Mouse (Mus musculus): ENCODE data around the gene Aldh5a1. TPM values are rescaled to one million over a fixed set of nuclear protein-coding genes. Genes with fewer than 3 reads are reported as not detected.
"Not testable (repeated sequence)": the region's sequence is repeated elsewhere in the genome, so short reads cannot be mapped to it uniquely, and the experiment has no call there.

The Aldh5a1 gene
- total RNA-seq (2021): 10 to 100 TPM; 69.4 to 71.2 TPM
- long read RNA-seq, experiment 1, full-length matches to known transcripts: 8 of 22 reads
- long read RNA-seq, experiment 1, partial matches to known transcripts: 4 of 22 reads
- long read RNA-seq, experiment 1, other reads (novel, unspliced or antisense): 10 of 22 reads
- long read RNA-seq, experiment 2, full-length matches to known transcripts: 17 of 28 reads
- long read RNA-seq, experiment 2, partial matches to known transcripts: 0 of 28 reads
- long read RNA-seq, experiment 2, other reads (novel, unspliced or antisense): 11 of 28 reads

DNA sequence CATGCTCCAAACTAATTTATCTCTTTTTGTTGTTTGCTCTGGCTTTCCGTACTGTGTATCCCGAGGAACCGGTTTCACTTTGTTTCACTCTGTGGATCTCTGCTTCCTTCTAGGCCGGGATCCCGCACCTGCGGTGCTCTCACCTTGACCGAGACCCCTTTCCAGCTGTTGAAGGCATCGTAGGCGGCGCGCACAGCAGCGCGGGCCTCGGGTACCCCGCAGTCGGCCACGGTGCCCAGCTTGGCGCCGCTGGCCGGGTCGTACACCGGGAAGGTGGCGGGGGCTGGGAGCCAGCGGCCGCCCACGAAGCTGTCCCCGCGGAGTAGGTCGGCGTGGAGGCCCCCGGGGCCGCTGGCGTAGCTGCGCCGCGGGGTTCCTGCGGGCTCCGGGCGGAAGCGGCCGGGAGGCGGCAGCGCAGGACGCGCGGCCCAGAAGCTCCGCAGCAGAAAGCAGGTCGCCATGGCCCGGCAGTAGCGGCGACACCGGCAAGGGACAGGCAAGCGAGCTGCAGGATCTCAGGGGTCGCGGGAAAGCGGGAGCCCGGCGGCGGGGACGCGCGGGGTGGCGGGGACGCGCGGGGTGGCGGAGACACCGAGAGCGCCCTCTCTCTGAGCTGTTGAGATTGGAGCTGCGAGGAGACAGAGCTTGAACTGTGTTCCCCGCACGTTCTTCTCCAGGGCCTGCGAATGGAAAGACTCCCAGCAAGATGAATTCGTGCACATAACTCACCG, at the start of gene Aldh5a1:
Gene Aldh5a1 (minus strand): TSS at position 554 of the 731 bp plus-strand sequence.
- peak; percentile 81 for DNase-seq (ENCODE audit: low spot score in 2 of 2)

DNA sequence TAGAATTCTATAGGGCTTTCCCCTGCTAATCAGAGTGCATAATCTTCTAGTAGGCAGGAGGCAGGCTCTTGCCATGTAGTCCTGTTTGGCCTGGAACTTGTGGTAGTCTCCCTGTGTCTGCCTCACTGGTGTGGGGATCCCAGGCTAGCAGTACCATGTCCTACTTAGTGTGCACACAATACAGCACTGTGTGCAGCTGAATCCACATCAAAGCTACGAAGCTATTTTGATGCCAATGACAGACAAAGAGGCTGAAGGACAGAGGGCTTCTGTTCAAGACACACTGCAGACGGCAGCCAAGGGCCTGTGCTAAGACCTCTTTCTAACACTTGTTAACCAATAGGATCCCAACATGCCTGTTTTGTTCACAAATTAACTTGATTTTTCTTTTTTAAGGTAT, 48.0 kb upstream of the Aldh5a1 start:
- DNase-seq (ENCODE audit: low spot score in 2 of 2): peak; percentile 15 to 63

DNA sequence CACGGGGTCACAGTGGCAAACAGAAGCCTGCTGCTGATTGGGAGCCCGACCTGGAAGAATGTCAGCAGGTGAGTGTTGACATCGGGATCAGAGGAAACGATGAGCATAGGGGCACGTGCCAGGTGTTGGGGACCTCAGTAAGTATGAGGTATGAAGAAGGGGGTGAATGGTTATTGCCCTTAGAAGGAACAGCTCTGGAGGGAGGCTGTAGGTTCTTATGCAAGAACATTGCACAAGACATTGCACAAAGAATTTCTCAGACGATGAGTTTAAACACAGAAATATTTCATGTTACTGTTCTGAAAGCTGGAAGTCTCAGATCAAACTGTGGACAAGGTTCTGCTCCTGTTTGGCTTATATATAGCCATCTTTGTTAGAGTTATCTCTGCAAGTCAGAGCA, 43.6 kb upstream of the Aldh5a1 start:
- no peak for DNase-seq (ENCODE audit: low spot score in 2 of 2)

DNA sequence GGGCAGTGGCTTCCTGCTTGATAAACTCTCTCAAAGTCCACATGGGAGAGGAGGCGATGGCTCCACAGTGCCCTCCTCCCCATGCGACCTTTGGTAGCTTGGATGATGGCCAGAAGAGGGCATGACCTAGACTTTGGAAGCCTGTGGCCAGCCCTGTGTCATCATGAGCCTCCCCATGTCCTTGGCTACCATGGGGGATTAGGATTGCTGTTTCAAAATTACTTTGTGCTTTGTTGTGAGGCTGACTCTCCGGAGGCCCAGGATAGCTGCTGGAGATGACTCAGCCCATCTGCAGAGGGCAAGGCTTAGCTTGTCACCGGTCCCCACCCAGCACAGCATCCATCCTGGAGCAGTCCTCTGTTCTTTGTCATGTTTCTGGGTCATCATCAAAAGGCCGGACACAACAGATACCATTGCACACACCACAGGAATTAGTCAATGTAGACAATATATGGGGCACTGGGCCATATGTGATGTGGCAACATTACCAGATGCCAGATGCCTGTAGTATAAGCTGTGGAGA, 40.4 kb upstream of the Aldh5a1 start:
- DNase-seq (ENCODE audit: low spot score in 2 of 2): no peak

DNA sequence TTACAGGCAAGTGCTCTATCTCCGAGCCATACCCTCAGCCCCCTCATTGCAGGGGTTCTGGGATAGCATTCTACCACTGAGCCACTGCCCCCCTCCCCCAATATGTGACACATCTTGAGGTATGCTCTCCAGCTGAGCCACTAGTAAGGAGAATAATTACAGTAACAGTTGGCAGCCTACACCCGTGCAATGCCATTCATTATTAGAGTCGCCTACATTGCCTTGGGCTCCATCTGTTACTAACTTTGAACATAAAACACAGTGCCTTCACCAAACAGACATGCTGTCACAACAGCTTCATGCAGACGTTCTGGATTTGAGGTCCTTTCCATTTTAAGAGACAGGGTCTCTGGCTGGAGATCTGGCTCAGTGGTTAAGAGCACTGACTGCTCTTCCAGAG, 38.9 kb upstream of the Aldh5a1 start:
- DNase-seq (ENCODE audit: low spot score in 2 of 2): peak; percentile 22 to 49

DNA sequence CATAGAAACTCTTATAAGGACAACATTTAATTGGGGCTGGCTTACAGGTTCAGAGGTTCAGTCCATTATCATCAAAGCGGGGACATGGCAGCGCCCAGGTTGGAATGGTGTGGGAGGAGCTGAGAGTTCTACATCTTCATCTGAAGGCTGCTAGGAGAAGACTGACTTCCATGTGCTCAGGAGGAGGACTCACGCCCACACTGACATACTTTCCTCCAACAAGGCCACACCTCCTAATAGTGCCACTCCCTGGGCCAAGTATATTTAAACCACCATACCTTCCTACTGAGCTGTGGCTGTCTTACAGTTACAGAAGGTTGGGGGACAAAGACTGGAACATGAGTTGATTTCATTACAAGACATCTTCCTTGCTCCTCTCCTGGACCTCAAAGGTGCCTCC, 34.3 kb upstream of the Aldh5a1 start:
- DNase-seq (ENCODE audit: low spot score in 2 of 2): not testable (repeated sequence)

DNA sequence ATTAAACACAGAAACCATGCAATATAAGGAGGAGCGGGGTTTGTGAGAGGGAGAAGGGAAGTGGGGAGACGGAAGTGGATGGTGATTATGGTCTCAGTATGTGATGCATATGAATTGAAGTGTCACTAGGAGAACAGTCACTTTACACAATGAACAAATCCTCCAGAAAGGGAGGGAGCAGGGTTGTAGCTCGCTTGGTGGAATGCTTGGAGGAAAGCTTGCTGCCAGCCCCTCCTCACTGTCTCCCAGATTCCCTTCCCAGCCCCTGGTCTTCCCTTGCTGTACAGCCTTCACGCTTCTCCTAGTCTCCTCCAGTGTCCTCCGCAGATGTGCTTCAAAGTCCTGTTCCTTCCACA, 28.4 kb upstream of the Aldh5a1 start:
- no peak for DNase-seq (ENCODE audit: low spot score in 2 of 2)

DNA sequence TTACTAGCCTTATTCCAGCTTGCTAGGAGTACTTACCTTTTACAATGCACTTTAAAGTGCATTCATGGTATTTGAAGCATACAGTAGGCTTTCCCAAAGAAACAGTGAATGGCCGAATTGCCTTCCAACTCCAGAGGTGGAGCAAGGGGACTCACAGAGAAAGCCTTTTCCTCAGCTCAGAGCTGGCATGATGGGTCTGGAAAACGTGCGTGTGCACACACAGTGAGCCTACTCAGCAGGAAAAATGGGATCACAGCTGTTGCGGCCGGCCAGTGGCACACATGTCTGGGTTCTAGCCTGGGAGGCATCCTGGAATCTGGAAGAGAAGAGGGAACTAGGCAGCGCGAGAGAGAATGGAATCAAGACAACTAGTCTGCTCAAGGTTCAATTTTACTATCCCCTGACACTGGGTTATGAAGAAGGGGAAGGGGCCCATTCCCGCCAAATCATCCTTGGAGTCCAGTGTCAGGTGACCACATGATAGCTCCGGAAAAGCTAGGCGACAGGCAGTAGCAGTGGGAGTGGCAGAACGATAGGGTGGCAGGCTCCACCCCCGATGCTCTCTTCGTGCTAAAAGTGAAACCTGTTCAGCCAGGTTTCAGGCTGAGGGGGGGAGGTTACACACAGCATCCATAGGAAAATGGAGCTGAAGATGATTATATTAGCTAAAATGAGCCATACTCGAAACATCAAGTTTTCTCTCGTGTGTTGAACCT, 27.8 kb upstream of the Aldh5a1 start:
- no peak for DNase-seq (ENCODE audit: low spot score in 2 of 2)

DNA sequence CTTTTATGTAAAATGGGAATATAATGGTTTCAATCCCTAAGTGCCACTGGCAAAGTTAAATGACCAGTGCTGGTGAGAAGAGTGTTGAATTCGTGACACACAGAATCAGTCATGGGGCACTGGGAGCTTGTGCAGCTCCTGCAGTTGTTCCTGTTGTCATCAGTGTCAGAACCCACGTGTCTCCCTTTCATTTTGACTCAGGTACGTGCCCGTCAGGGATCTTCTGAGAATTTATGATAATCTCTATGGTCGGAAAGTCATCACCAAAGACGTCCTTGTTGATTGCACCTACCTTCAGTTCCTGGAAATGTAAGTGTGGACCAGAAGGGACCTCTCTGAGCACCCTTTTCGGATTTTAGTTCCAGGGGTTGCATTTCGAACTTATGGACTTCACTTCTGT, 24.7 kb upstream of the Aldh5a1 start:
- DNase-seq (ENCODE audit: low spot score in 2 of 2): no peak

DNA sequence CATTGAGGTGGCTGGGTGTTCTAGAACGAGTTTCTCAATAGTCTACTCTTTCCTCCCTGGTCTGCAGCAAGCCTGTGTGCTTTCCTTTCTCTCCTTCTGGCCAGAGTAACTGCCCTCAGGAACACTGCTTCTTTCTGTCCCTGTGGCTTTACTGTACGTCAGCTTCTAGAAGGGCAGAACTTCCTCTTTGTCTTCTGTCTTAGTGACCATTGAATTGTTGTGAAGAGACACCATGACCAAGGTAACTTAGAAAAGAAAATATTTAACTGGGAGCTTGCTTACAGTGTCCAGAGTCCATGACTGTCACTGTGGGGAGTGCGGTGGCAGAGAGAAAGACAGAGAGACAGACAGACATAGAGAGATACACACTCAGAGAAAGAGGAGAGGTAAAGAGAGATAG, 22.6 kb upstream of the Aldh5a1 start:
- no peak for DNase-seq (ENCODE audit: low spot score in 2 of 2)

DNA sequence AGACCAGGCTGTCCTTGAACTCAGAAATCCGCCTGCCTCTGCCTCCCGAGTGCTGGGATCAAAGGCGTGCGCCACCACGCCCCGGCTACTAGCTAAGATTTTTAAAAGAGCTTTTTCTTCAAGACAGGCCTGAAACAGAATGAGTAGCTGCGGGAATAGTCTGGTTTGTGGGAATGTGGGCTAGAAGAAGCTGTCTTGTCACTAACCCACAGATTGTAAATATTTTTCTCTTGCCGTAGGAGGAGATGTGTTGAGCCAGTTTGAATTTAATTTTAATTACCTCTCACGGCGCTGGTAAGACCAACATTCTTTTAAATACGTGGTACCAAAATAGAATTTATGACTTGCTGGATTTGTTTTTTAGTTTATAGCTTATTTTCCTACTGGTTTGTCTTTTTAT, 21.2 kb upstream of the Aldh5a1 start:
- DNase-seq (ENCODE audit: low spot score in 2 of 2): no peak

DNA sequence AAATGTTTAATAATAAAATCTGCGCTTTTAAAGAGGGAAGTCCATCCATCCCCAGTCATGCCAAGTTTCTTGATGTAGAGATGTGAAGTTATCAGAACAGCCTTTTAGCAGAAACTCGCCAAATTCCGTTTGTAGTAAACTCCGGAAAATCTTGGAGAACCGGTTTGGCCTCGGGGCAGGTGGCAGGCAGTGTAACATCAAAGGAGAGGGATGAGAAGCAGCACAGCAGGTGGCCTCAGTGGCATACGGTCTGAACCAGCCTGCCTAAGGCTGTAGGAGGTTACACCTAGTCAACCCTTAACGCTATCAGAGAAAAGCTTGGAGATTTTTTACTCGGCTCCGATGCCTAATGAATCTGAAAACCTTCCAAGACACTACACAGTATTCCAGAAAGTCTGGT, 18.0 kb upstream of the Aldh5a1 start:
- DNase-seq (ENCODE audit: low spot score in 2 of 2): no peak

DNA sequence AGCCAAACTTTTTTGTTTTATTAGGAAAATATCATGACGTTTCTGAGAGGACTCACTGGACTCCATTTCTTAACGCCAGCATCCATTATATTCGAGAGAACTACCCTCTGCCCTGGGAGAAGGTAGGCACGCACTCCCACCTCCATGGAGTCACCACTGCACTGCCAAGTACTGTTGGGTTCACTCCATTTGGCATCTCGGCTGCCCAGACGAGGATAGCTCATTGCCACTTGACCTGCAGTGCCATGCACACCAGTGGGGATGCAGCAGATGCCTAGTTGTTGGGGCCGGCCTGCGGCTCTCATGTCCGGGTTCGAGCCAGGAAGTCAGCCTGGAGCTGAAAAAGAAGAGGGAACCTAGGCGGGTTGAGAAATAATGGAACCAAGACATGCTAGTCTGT, 17.6 kb upstream of the Aldh5a1 start:
- DNase-seq (ENCODE audit: low spot score in 2 of 2): no peak

DNA sequence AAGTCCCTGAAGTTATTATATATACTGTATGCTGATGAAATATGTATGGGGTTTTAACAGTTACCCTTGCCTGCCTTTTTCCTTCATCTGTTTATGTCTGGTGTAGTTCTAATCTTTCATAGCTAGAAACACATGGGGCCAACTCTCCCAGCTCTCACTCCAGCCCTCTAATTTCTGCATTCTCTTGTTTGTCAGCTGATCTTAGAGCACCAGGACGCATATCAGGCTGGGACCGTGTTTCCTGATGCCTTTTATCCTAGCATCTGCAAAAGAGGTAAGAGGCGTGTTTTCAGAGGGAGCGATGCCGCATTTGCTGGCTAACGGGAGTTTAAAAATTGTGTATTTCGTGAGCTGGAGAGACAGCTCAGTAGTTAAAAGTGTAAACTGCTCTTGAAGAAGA, 15.2 kb upstream of the Aldh5a1 start:
- DNase-seq (ENCODE audit: low spot score in 2 of 2): no peak

DNA sequence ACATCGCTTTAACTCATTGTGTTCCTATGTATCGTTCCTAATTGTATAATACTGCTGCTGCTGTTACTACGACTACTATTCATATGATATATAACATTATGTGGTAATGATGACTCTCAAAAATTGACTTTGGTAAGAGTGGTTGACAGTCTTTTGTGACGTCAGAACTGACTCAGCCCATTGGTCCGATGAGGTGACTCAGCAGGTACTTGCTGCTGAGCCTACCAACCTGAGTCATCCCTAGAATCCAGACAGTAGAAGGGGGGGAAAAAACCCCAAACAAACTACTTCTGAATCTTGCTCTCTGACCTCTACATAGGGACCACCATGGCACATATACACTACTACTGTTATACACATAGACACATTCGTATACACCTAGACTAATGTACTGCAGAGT, 11.4 kb upstream of the Aldh5a1 start:
- DNase-seq (ENCODE audit: low spot score in 2 of 2): no peak

DNA sequence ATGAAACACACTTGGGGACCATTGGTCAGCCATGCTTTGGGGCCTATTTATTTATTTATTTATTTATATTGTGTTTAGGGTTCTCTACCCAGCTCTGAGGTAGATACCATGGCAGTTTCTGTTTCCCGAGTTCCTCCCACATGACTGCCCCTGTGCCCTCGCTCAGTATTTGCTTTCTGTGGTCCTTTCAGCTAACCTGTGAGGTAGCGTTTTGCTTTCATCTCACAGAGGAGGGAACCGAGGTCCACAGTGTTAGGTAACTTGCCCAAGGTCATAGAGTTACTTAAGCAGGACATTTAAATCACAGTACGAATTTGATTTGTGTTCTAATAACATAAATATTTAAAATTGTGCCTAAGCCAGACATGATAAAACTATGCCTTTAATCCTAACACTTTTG, 9.7 kb upstream of the Aldh5a1 start:
- no peak for DNase-seq (ENCODE audit: low spot score in 2 of 2)

DNA sequence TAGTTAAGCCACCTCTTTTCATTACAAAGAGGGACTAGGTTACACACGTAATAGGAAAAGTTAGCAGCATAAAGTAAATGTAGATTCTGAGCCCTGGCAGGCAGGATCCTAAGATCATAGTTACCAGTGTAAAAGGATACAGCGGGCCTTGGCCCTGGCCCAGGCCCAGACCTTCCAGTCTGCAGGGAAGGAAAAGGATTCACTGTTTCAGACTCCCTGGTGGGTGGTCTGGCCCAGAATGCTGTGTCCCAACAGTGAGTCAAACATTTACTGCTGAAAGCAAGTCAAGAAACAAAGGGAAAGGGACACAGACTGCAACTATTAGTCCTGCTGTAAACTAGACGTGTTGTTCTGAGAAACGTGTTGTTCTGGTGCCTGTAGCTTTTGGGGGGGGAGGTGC, 8.1 kb upstream of the Aldh5a1 start:
- no peak for DNase-seq (ENCODE audit: low spot score in 2 of 2)

DNA sequence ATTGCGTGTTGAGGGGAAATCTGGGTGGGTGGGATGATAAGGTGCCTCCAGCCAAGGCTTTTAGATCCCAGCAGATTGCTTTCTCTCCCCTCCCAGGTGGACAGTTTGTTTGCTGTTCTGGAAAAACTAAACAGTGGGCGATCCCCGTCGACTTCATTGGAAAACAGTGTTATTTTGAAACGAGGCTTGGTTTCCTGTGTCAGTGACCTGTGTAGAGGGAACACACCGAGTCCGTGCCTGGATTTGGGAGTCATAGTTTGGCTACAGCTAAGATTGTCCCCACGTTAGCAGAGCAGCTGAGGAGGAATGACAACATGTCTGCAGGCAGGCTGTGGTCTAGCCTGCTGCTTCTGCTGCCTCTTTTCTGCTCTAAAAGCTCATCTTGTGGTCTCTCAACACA, 5.8 kb upstream of the Aldh5a1 start:
- DNase-seq (ENCODE audit: low spot score in 2 of 2): no peak

DNA sequence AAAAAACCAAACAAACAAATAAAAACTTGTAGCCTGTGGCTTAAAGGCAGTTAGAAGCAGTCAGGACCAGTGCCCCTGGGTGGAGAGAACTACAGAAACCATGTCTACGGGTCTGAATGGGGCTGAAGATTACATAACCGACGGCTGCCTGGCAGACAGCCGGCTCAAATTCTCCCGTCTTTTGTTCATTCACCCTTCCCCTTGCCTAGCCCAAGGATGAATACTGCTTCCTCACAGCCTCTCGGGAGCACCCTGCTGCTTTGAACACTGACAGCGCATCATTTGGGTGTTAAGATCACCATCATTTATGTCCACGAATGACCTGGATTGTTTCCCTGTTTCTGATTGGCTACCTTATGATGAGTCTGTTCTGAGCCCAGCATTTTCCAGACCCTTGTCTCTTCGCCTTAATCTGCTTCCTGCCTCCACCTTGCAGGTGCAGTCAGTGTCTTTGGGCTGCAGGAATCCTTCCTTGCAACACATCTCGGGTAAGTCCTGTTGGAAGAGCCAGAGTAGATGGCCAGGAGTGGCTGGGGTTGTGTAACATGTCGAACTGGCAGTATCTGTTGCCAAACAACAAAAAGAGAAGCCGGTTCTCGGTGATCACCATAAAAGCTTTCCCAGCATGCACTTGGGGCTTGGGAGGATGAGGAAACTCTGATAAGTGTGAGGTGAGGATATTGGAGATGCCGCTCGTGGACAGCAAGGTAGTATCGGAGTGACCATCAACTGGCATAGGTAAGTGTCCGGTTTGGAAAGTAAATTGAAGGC, 5.2 kb upstream of the Aldh5a1 start, which contains the start of gene Gpld1:
Gene Gpld1 (plus strand): TSS at position 641 of the 771 bp plus-strand sequence.
- peak in 1 of 2 experiments; percentile 37 for DNase-seq (ENCODE audit: low spot score in 2 of 2)

DNA sequence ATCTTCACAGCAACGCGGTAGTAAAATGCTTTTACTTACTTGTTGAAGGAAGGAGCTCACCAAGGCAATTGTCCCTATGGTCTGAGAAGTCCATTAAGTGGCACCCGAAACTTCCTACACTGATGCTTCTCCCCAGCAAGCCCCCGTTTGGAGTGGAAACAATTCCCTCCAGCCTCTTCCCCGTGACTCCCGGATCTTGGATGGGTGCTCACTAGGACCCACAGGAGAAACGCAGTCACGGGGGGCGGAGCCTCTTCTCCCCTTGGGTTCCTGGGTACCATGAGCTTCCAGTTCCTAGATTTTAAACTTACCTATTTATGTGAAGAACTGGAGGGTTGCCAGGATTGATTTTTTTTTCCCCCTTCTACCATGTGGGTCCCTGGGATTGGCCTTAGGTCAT, 2.0 kb upstream of the Aldh5a1 start:
- DNase-seq (ENCODE audit: low spot score in 2 of 2): no peak

DNA sequence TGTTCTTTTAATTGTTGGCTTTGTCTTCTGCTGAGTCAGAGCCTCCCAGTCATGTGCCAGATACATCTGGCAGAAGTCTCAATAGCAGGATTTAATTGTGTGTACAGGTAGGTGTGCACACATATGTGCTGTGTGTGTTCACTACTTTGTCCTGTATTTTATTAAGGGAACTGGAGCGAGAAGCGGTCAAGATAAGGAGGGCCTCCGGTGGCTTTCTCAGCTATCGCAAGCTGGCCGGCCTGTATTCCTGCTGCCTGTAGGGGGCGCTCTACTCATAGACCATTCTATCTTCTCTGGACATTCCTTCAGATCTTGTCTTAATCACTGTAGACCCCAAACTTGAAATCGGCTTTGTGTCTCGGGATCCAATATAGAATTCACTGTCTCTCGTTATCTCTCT, 1.2 kb upstream of the Aldh5a1 start:
- peak; percentile 79 to 86 for DNase-seq (ENCODE audit: low spot score in 2 of 2)
